Mouse (Mus musculus) CH12.LX (cell line): ENCODE data around the gene Kynu.

Experiments used
- EP300 ChIP-seq: IDR thresholded peaks from 2 replicates; pipeline ENCODE4 v1.6.1; 2011; ENCODE audit warnings: low read length, improper control_type of control experiment
- KAT2A ChIP-seq: IDR thresholded peaks from 2 replicates; pipeline ENCODE4 v1.6.1; 2012; ENCODE audit warnings: low read length, improper control_type of control experiment, inconsistent platforms; ENCODE audit not compliant: insufficient replicate concordance
- MXI1 ChIP-seq: IDR thresholded peaks from 2 replicates; pipeline ENCODE4 v1.6.1; 2011; ENCODE audit warnings: mild to moderate bottlenecking, low read depth, low read length, improper control_type of control experiment
- POLR2A ChIP-seq: IDR thresholded peaks from 2 replicates; pipeline ENCODE4 v1.6.1; 2011; ENCODE audit warnings: low read depth, mild to moderate bottlenecking, improper control_type of control experiment, low read length
- POLR2AphosphoS2 ChIP-seq: IDR thresholded peaks from 2 replicates; pipeline ENCODE4 v1.6.1; 2011; ENCODE audit warnings: low read depth, low read length, improper control_type of control experiment
- ZC3H11A ChIP-seq: IDR thresholded peaks from 2 replicates; pipeline ENCODE4 v1.6.1; 2012; ENCODE audit warnings: low read depth, mild to moderate bottlenecking, inconsistent platforms, low read length, improper control_type of control experiment
- ZKSCAN1 ChIP-seq: IDR thresholded peaks from 2 replicates; pipeline ENCODE4 v1.6.1; 2012; ENCODE audit warnings: low read depth, inconsistent platforms, low read length, improper control_type of control experiment, borderline replicate concordance

- TF ChIP-seq KAT2A (no peak), POLR2A (no peak), MXI1 (no peak), ZKSCAN1 (no peak), POLR2AphosphoS2 (no peak), ZC3H11A (no peak), EP300 (peak; percentile 66)
Observed at GRCm38 (mm10) chr2:43568406-43568805, 13.3 kb downstream of the Kynu start.
